Mouse (Mus musculus) mouse embryonic stem cell (cell line): ENCODE results near the gene Noa1.

ENCODE experiments used
- in situ Hi-C, 2 experiments: fragments of 300-500 bp; cut with MboI; formaldehyde crosslinking; loops; 1 replicate in 1 of 2; 3 replicates in 1 of 2; pipeline ENCODE4 v1.14.3; 2019 to 2020; ENCODE audit warnings: low sequenced_read_pairs in 2 of 2, low pct_unique_long_range_greater_than_20kb in 1 of 2, mixed read lengths in 1 of 2; ENCODE audit not compliant: unreplicated experiment in 1 of 2

Noa1 gene

GRCm38 (mm10) chr5:77265671-77266065 is 44.2 kb downstream of the Noa1 start:
- in situ Hi-C loops = no loop called here

DNA sequence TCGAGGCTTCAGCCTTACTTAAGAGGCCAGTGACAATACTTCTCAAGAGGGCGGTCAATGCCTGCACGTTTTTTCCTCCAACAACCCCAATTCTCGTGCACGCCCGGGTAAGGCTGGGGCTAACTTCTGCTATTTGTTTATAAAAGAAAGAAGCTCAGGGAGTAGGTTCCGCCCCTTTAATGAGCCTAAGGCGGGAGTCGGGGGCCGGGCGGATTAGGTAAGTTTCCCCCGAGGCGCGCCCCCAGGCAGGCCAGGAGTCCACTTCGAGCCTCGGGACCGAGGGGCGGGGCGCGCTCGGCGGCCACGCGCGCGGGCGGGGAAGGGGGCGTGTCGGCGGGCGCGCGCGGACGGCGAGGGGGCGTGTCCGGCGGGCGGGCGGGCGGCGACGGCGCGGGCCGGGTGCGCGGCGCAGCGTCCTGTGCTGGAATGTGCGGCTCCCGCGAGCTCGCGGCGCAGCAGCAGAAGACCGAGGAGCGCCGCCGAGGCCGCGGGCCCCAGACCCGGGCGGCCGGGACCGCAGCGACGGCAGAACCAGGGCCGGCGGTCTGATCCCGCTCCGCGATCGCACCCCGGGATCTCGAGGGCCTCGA is 44.7 kb downstream of the Noa1 start, which contains the start of gene Rest:
Gene Rest (plus strand): TSS at position 411 of the 590 bp plus-strand sequence.
- in situ Hi-C loops = no loop called here

GRCm38 (mm10) chr5:77262105-77262504 is 47.8 kb downstream of the Noa1 start:
- in situ Hi-C loops = no loop called here

- in situ Hi-C loops = no loop called here
Measured at GRCm38 (mm10) chr5:77261137-77261536, 48.7 kb downstream of the Noa1 start.

DNA sequence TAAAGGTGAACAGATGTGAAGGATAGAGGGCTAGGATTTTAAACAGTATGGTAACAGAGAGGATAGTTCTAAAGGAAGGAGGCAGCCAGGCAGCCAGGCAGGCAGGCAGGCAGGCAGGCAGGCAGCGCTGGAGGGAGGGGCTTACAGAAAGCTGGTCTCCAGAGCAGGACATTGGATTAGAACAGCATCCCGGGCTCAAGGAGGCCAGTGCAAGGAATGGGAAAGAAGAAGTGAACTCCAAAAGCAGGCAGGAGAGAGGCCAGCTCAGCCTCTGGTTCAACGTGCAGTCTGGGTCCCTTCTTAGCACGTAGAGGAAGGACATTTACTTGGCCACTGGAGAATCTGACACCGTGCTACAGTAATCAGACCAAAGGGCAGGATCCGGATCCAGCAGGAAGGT is 49.7 kb downstream of the Noa1 start:
- in situ Hi-C loops = no loop called here

DNA sequence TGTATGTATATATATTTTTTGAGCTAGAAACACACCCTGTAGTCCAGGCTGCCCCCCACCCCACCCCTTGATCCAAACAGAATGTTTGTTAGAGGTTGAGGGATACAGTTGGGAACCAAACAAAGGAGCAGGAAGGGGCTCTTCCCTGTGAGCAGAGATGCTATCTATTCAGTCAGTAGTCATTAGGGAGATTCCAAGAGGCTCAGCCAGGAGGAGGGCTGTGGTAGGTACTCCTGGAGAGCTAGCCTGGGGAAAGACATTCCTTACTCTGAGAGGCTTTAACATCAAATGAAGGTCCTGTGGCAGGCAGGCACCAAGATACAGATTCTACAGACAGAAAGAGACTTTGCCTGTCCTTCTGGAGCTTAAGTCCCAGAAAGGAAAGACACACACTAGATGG is 50.6 kb downstream of the Noa1 start:
- in situ Hi-C loops = no loop called here

- in situ Hi-C loops = no loop called here
Measured at GRCm38 (mm10) chr5:77257603-77258002, 52.3 kb downstream of the Noa1 start.

DNA sequence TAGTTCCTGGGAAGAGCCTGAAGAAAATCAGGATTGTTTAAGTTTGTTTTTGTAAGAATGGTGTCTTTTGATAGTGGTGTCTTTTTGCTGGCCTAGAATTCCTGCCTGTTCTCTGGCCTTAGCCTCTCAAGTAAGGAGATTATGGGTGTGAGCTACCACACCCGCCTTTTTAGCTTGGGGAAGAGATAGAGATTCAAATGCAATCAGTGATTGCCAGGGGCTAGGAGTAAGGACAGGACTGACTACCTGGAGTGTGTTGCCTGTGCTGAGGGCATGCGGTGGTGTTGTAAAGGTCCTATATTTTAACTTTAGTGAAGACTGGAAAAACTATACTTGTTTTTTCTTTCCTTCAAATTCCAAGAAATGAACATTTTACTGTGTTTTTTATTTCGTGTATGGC is 55.5 kb downstream of the Noa1 start:
- in situ Hi-C loops = no loop called here

- in situ Hi-C loops = no loop called here
Measured at GRCm38 (mm10) chr5:77253154-77253553, 56.7 kb downstream of the Noa1 start.

- in situ Hi-C loops = no loop called here
Measured at GRCm38 (mm10) chr5:77252115-77252827, 57.6 kb downstream of the Noa1 start.

DNA sequence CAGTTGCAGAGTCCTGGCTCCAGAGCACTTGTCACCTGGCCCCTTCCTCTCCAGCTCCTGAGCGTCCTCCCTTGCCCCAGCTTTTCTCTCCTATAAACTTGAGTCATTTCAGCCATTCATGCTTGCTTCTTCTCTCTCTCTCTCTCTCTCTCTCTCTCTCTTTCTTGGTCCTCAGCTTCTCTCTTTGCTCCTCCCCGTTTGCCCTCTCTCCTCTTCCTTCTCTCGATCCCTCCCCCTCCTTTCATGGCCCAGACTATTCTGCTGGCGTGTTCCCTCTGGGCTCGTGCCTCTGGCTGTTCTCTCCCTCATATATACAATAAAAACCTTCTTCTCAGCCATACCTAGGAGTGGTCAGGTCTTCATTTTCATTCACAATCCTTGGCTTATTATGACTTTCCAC is 58.2 kb downstream of the Noa1 start:
- in situ Hi-C loops = no loop called here

- in situ Hi-C loops = no loop called here
Measured at GRCm38 (mm10) chr5:77250083-77250482, 59.8 kb downstream of the Noa1 start.

GRCm38 (mm10) chr5:77245787-77246671 is 63.9 kb downstream of the Noa1 start:
- in situ Hi-C loops = no loop called here

DNA sequence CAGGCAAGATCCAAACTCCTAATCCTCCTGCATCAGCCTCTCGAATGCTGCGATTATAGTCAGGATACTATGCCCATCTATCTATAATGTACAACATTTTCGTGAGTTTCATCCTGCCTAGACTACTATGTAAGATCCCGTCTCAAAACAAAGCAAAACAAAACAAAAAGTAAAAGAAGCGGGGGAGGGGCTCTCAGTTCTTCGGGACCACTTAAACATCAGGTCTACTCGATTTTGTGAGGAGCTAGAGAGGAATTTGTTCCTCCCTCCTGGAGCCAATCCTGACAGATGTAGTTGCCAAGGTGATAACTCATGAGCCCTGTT is 64.5 kb downstream of the Noa1 start:
- in situ Hi-C loops = no loop called here

DNA sequence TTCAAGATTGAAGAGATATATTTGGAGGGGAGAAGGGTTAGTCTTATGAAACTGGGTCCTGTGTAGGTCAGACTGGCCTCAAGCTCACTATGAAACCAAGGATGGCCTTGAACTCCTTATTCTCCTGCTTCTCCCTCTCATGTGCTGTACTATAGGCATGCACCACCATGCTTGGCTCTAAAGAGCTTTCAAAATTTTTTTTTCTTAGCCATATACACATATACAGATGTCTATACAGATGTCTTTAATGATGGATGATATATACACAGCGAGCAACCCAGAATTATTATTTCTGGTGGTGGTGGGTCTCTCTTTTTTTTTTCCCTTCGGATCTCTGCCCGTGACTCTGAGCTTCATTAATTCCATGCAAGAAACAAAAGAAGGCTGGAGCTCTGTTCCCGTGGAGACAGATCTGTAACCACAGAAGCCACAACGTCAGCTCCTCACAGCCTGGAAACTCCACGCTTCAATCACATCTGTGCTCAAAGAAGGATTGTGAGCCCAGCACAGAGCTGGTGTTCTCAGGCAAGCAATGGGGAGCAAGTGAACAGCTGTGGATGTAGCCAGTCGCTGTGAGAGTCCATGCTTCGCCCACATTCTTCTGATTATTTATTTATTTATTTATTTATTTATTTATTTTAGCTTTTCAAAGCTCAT is 65.4 kb downstream of the Noa1 start:
- in situ Hi-C loops = no loop called here
